Mouse (Mus musculus) heart, postnatal 0 days (tissue): Measurements from ENCODE around the gene Abcc4. TPM values are rescaled to one million over a fixed set of nuclear protein-coding genes. Genes with fewer than 3 reads are reported as not detected.

Source experiments
- ATAC-seq: fragments of 200-750 bp; cut with Nextera tagmentation; 2 replicates; pipeline ENCODE4 v1.8.0; 2017; ENCODE audit warnings: low read depth, moderate number of reproducible peaks, moderate library complexity; ENCODE audit not compliant: insufficient read depth
- DNase-seq: peaks from one replicate; pipeline ENCODE4 v3.0.0-alpha.2; 2016; ENCODE audit warnings: low spot score
- H3K27ac ChIP-seq: fragments of 300-500 bp; sonication (generic); 2 replicates; pipeline ENCODE4 v1.5.1; 2014; ENCODE audit warnings: low read depth, mild to moderate bottlenecking
- H3K27me3 ChIP-seq: fragments of 300-500 bp; sonication (generic); 2 replicates; pipeline ENCODE4 v1.6.1; 2014; ENCODE audit warnings: low read length, mixed read lengths; ENCODE audit not compliant: control insufficient read depth, insufficient read depth
- H3K36me3 ChIP-seq: fragments of 300-500 bp; sonication (generic); replicated peaks from 2 replicates; pipeline ENCODE4 v1.6.1; 2014; ENCODE audit warnings: low read length, mixed read lengths; ENCODE audit not compliant: control insufficient read depth, insufficient read depth
- H3K4me1 ChIP-seq: fragments of 300-500 bp; sonication (generic); 2 replicates; pipeline ENCODE4 v1.6.1; 2014; ENCODE audit warnings: antibody characterized with exemption; ENCODE audit not compliant: control insufficient read depth, insufficient read depth
- H3K4me2 ChIP-seq: fragments of 300-500 bp; sonication (generic); 2 replicates; pipeline ENCODE4 v1.6.1; 2014; ENCODE audit warnings: low read depth, mild to moderate bottlenecking, low read length, moderate library complexity
- H3K4me3 ChIP-seq: fragments of 300-500 bp; sonication (generic); 2 replicates; pipeline ENCODE4 v1.5.1; 2014; ENCODE audit warnings: low read depth, low read length
- H3K9ac ChIP-seq: fragments of 300-500 bp; sonication (generic); replicated peaks from 2 replicates; pipeline ENCODE4 v1.6.1; 2014; ENCODE audit warnings: low read depth, low read length, mixed read lengths
- H3K9me3 ChIP-seq: fragments of 300-500 bp; sonication (generic); replicated peaks from 2 replicates; pipeline ENCODE4 v1.6.1; 2016; ENCODE audit warnings: low read length; ENCODE audit not compliant: control insufficient read depth
- CTCF ChIP-seq: IDR thresholded peaks from 2 replicates; pipeline ENCODE4 v1.5.1; 2016; ENCODE audit warnings: antibody characterized with exemption, control low read depth, low read depth
- EP300 ChIP-seq: IDR thresholded peaks from 2 replicates; pipeline ENCODE4 v1.6.1; 2016; ENCODE audit warnings: antibody characterized with exemption, low read depth
- WGBS: fragments of 180-500 bp; shearing (Covaris S2); extraction: QIAGEN DNeasy Blood & Tissue Kit; methylation state at CpG from one replicate; pipeline ENCODE4 v1.1.7; 2014; 5-methylcytosine and 5-hydroxymethylcytosine counted together
- polyA plus RNA-seq: library from polyadenylated mRNA; unstranded; fragments of >200 nt; fragmentation: Nextera tagmentation; extraction: Ambion mirVana; gene quantifications from 2 replicates; pipeline ENCODE4 v1.2.1, GENCODE M21; 2015
- total RNA-seq: library from RNA; depleted of rRNA; stranded (reverse); fragments of >200 nt; gene quantifications from 2 replicates; pipeline ENCODE4 v1.2.3, GENCODE M21; 2014; ENCODE audit warnings: low replicate concordance

Abcc4 gene
- total and polyA plus RNA-seq, 2 experiments from 2014 or later = 0.83 to 2.0 TPM

GRCm38 (mm10) chr14:118476329-118476728 lies 229.7 kb downstream of the Abcc4 start:
- H3K9me3 ChIP-seq = peaks cover 3% of the 10 kb centered on the region; the same call in 1 of the 2 replicates
- ATAC-seq = no peak
- H3K36me3 ChIP-seq = no peaks in the 10 kb centered on the region
- no peak overlapping the region for H3K27ac ChIP-seq
- H3K4me2 ChIP-seq = no peak overlapping the region
- WGBS = 57% methylated on average over 3 of the region's 3 CpGs
- H3K4me3 ChIP-seq = no peak overlapping the region
- no peak for TF ChIP-seq CTCF
- TF ChIP-seq EP300 = no peak
- peaks cover 25% of the 10 kb centered on the region for H3K27me3 ChIP-seq
- peaks cover 8% of the 10 kb centered on the region for H3K4me1 ChIP-seq
- H3K9ac ChIP-seq = no peak overlapping the region
- DNase-seq = no peak

- H3K9ac ChIP-seq = no peak overlapping the region
- 57% methylated on average over 7 of the region's 7 CpGs for WGBS
- H3K4me2 ChIP-seq = no peak overlapping the region
- TF ChIP-seq CTCF (no peak), EP300 (no peak)
- peaks cover 25% of the 10 kb centered on the region for H3K27me3 ChIP-seq
- peaks cover 3% of the 10 kb centered on the region; the same call in 1 of the 2 replicates for H3K9me3 ChIP-seq
- H3K4me1 ChIP-seq = peaks cover 8% of the 10 kb centered on the region
- no peaks in the 10 kb centered on the region for H3K36me3 ChIP-seq
- no peak overlapping the region for H3K27ac ChIP-seq
- H3K4me3 ChIP-seq = no peak overlapping the region
- no peak for ATAC-seq
- no peak for DNase-seq
These were observed 230.9 kb downstream of the Abcc4 start for GRCm38 (mm10) chr14:118475100-118475454.

- DNase-seq (no peak), ATAC-seq (no peak)
- TF ChIP-seq CTCF (0 out of 2 replicates have a peak, but pooled peaks have one; percentile 1), EP300 (no peak)
- no peak overlapping the region for H3K27ac ChIP-seq
- H3K27me3 ChIP-seq = peaks cover 25% of the 10 kb centered on the region
- peaks cover 8% of the 10 kb centered on the region for H3K4me1 ChIP-seq
- H3K4me3 ChIP-seq = peak overlapping the region; percentile 49
- H3K9ac ChIP-seq = no peak overlapping the region
- H3K9me3 ChIP-seq = peaks cover 3% of the 10 kb centered on the region; the same call in 1 of the 2 replicates
- peak overlapping the region; percentile 81 for H3K4me2 ChIP-seq
- H3K36me3 ChIP-seq = no peaks in the 10 kb centered on the region
- 22% methylated on average over 26 of the region's 26 CpGs for WGBS
These were observed 231.6 kb downstream of the Abcc4 start for GRCm38 (mm10) chr14:118474226-118475099.

- DNase-seq = peak; percentile 25
- WGBS = 0% methylated on average over 37 of the region's 37 CpGs
- peaks cover 8% of the 10 kb centered on the region for H3K4me1 ChIP-seq
- no peak for TF ChIP-seq CTCF
- TF ChIP-seq EP300 = no peak
- peaks cover 3% of the 10 kb centered on the region; the same call in 1 of the 2 replicates for H3K9me3 ChIP-seq
- peak; percentile 41 for ATAC-seq
- H3K9ac ChIP-seq = no peak overlapping the region
- H3K4me2 ChIP-seq = peak overlapping the region; percentile 81
- H3K4me3 ChIP-seq = peak overlapping the region; percentile 49
- H3K27me3 ChIP-seq = peaks cover 25% of the 10 kb centered on the region
- no peak overlapping the region for H3K27ac ChIP-seq
- no peaks in the 10 kb centered on the region for H3K36me3 ChIP-seq
These were observed 232.2 kb downstream of the Abcc4 start for GRCm38 (mm10) chr14:118473831-118474193.

- TF ChIP-seq EP300 = no peak
- no peak for TF ChIP-seq CTCF
- no peak overlapping the region for H3K9ac ChIP-seq
- DNase-seq (no peak), ATAC-seq (no peak)
- WGBS = 14% methylated on average over 20 of the region's 20 CpGs
- H3K9me3 ChIP-seq = peaks cover 3% of the 10 kb centered on the region; the same call in 1 of the 2 replicates
- H3K27me3 ChIP-seq = peaks cover 25% of the 10 kb centered on the region
- peaks cover 8% of the 10 kb centered on the region for H3K4me1 ChIP-seq
- H3K4me2 ChIP-seq = peak overlapping the region; percentile 81
- H3K36me3 ChIP-seq = no peaks in the 10 kb centered on the region
- H3K27ac ChIP-seq = no peak overlapping the region
- peak overlapping the region; percentile 49 for H3K4me3 ChIP-seq
These were observed 232.7 kb downstream of the Abcc4 start for GRCm38 (mm10) chr14:118473188-118473830.
